Mouse (Mus musculus) CD4-positive naive resting alpha-beta T cell, adult 57 days (primary cell): ENCODE results near the gene Serf2. TPM values are rescaled to one million over a fixed set of nuclear protein-coding genes. Genes with fewer than 3 reads are reported as not detected.

Experiments used
- total RNA-seq: library from RNA; stranded (reverse); gene quantifications from one replicate; pipeline ENCODE4 v1.2.4, GENCODE M21; 2023

The Serf2 gene
- total RNA-seq = 310 TPM

DNA sequence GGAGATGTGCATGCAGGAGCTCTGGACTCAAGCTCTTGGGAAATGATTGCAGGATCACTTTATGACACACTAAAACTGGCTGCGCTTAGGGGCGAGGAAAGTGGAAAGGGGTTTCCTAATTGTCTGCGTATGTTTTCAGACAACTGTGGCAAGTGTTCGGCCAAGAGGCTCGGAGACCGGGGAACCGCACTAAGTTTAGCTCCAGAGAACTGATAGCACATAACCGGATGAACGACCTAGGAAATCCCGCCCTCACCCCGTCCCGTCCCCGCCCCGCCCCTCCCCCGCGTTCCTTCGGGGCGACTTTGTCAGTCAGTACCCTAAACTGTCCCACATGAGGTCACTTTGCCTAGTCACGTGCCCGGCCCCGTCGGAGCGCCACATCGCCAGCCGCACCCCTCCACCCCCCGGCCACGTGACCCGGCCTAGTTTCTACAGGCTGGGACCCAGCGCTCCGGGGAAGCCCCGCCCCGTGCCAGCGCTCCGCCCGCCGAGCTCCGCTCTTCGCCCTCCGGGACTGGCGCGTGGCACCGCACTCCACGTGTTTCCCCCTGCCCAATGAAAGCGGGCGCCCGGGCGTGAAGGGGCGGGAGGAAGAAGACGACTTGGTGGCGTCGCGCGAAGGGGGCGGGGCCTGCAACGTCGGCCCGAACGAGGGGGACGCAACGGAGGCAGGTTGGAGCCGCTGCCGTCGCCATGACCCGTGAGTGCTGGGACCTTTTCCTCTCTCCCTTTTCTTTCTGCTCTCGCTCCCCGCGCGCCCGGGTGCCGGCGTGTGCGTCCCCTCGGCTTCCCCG lies at the start of gene Serf2:
Serf2 (plus strand) TSS at position 457 of the 797 bp plus-strand sequence.

DNA sequence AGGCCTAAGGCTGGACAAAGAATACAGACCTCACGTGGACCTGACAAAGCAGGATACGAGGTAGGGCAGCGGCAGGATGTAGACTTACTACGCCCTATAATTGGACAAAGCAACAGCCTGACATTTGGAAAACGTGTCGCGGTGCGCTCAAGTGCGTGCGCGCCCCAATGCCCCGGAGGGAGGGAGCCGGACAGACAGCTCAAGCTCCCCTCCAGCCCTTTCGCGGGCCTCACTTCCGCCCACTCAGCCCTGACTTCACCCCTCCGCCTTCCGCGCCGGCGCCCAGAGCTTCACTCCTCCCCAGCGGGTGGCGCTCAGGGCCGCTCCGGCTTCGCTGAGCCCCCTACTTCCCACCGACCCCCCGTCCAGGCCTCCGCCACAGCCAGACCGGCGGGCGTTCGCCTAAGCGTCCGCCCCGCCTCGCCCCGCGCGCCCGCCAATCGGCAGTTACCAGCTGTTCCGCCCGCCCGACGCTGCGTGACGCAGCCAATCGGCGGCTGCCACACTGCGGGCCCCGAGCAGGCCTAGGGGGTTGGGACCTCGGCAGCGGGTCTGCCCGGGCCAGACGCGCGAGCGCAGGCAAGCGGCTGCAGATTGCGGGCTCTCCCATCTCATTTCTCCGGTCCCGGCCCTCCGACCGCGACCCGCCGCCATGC lies 35.5 kb upstream of the Serf2 start, which contains the start of the genes Pdia3 and Catsper2:
Pdia3 (plus strand) TSS at position 389 of the 656 bp plus-strand sequence.
Catsper2 (minus strand) TSS at position 406 of the 656 bp plus-strand sequence.

DNA sequence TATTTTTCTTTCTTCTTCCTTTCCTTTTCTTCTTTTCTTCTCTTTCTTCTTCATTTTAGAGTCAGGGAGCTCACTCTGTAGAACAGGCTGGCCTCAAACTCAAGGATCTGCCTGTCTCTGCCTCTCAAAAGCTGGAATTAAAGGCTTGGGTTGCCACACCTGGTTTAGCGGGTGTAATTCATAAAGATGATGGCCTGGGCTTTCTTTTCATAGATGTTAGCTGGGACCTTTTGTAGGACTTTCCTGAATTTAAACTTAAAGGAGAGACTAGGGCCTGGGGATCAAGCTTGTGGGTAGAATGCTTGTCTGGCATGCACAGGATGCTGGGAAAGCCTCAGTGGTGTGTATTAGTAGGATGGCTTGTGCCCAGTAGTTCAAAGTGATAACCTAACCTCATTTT lies 4.8 kb upstream of the Serf2 start, which contains the start of gene Ell3:
Ell3 (minus strand) TSS at position 101 of the 400 bp plus-strand sequence.

GRCm38 (mm10) chr2:121452990-121453389 lies 4.0 kb downstream of the Serf2 start, which contains the start of gene Hypk:
Hypk (plus strand) TSS chr2:121453290.

GRCm38 (mm10) chr2:121456692-121457642 lies 8.0 kb downstream of the Serf2 start, which contains the start of gene Serinc4:
Serinc4 (minus strand) TSS chr2:121456781.

DNA sequence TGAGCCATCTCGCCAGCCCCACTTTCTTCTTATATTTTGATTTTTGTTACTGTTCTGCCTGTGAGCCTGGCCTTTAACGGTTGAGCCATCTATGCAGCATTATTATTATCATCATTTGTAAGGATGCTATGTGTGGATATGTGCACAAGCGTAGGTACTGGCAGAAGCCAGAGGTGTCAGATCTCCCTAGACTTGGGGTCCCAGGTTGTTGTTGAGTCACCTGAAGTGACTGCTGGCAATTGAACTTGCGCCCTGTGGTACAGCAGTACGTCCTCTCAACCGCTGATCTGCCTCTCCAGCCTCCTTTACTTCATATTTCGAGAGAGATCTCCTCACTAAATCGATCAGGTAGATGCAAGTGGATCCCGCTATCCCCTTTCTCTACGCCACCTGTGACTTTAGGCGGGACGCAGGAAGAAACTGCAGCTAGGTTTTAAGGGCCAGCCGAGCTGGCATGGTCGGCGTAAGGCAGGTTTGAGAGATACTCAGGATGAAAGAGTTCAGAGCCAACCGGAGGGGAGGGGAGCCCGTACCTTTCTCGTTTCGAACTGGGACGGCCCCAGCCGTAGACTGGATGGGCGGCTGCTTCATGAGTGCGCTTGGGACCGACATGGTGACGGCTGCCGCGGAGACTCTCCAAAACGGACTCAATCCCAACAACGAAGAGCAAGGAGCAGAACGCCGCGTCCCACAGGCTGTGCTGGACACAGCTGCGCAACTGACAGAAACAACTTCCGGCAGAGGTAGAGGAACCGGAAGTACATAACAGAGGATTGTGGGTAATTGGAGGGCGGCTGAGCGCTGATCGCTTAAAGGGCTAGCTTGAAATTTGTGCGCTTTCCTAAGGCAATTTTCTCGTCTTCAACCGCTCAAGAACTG lies 24.5 kb downstream of the Serf2 start, which contains the start of gene Mfap1b:
Mfap1b (minus strand) TSS at position 767 of the 879 bp plus-strand sequence.

GRCm38 (mm10) chr2:121505942-121506882 lies 57.2 kb downstream of the Serf2 start, which contains the start of the genes Mfap1a and Wdr76:
Mfap1a (minus strand) TSS chr2:121506665.
Wdr76 (plus strand) TSS chr2:121506723.

Other genes starting within 250 kb of the Serf2 start
- 82.7 TPM for gene Trp53bp1, start 177.8 kb upstream of the Serf2 start, total RNA-seq
- gene Map1a, start 159.6 kb upstream of the Serf2 start, total RNA-seq = 0.12 TPM
- gene Ppip5k1, start 93.8 kb upstream of the Serf2 start, total RNA-seq = 18.4 TPM
- not detected for gene Ckmt1, start 91.5 kb upstream of the Serf2 start, total RNA-seq
- gene Strc, start 62.0 kb upstream of the Serf2 start, total RNA-seq = 1.8 TPM
- 162 TPM for gene Pdia3, start 35.4 kb upstream of the Serf2 start, total RNA-seq
- gene Catsper2, start 35.4 kb upstream of the Serf2 start, total RNA-seq = 2.0 TPM
- gene Ell3, start 4.9 kb upstream of the Serf2 start, total RNA-seq = 2.7 TPM
- 42.8 TPM for gene Hypk, start 4.1 kb downstream of the Serf2 start, total RNA-seq
- 0.80 TPM for gene Serinc4, start 7.6 kb downstream of the Serf2 start, total RNA-seq
- 45.5 TPM for gene Mfap1b, start 24.9 kb downstream of the Serf2 start, total RNA-seq
- gene Mfap1a, start 57.5 kb downstream of the Serf2 start, total RNA-seq = 41.6 TPM
- 14.4 TPM for gene Wdr76, start 57.5 kb downstream of the Serf2 start, total RNA-seq